Mouse (Mus musculus): ENCODE measurements at regions not wholly inside any gene's neighbourhood (a gene's known extent, or its start where the extent isn't known, plus 50 kb on each side); places are given as distances from the start of the nearest gene placed in this dataset.

DNA sequence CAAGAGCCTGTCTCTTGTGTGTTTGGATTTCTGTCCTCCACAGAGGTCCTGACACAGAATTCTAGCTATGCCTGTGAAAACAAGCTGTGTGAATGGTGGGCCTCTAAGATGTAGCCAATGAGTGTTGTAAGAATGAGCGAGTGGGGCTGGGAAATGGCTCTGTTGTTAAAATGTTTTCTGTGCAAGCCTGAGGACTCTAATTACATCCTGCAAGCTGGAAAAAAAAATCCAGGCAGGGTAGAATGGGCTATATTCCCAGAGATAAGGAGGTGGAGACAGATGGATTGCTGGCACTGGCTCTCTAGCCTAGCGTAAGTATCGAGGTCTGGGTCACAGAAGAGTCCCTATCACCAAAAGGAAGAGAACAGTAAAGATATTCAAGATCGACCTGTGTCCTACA, 731.5 kb upstream of the Adgrl2 start:
- no peak overlapping the region for H3K9ac ChIP-seq
- ATAC-seq (ENCODE audit: insufficient number of reproducible peaks, low FRiP score, low TSS enrichment, low read depth) = no peak
- no peak overlapping the region for H3K4me3 ChIP-seq (replicated peaks)
- WGBS = 73% methylated on average over 4 of the region's 4 CpGs
- H3K9me3 ChIP-seq (replicated peaks) = no peaks in the 10 kb centered on the region
- H3K4me2 ChIP-seq (replicated peaks) = no peak overlapping the region
- H3K36me3 ChIP-seq = no peaks in the 10 kb centered on the region
- H3K27me3 ChIP-seq = no peaks in the 10 kb centered on the region
- H3K4me1 ChIP-seq = no peaks in the 10 kb centered on the region
- H3K27ac ChIP-seq (replicated peaks) = no peak overlapping the region

- H3K4me2 ChIP-seq (replicated peaks) = no peak overlapping the region
- H3K36me3 ChIP-seq = no peaks in the 10 kb centered on the region
- no peak overlapping the region for H3K9ac ChIP-seq
- no peaks in the 10 kb centered on the region for H3K27me3 ChIP-seq
- H3K27ac ChIP-seq (replicated peaks) = no peak overlapping the region
- no peak overlapping the region for H3K4me3 ChIP-seq (replicated peaks)
- WGBS = 46% methylated on average over 6 of the region's 6 CpGs
- H3K4me1 ChIP-seq = no peaks in the 10 kb centered on the region
- no peak for ATAC-seq (ENCODE audit: insufficient number of reproducible peaks, low FRiP score, low TSS enrichment, low read depth)
- no peaks in the 10 kb centered on the region for H3K9me3 ChIP-seq (replicated peaks)
Measured at GRCm38 (mm10) chr3:149720306-149720705, 730.0 kb upstream of the Adgrl2 start.

DNA sequence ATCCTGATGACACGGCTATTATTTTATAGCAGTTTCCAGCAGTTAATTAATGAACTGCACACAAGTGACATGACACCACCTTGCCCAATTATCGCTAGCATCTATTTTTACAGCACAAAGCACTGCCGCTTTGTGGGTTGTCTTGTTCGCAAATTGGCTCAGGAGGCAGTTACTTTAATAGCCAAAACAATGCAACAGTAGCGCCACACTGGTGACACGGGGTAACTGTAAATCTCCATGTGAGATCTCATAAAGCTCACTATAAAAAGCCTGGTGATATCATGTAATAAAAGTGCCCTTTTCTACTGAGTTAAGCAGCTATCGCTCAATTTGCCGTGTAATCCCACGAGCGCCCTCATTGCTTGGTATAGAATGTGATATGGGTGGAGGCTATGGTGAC, 715.4 kb upstream of the Adgrl2 start:
- 83% methylated on average over 10 of the region's 10 CpGs for WGBS
- no peak for ATAC-seq (ENCODE audit: insufficient number of reproducible peaks, low FRiP score, low TSS enrichment, low read depth)
- Histone ChIP-seq H3K9me3 (replicated peaks) (no peaks in the 10 kb centered on the region), H3K36me3 (no peaks in the 10 kb centered on the region), H3K4me1 (no peaks in the 10 kb centered on the region), H3K9ac (no peak overlapping the region), H3K27ac (replicated peaks) (no peak overlapping the region), H3K27me3 (no peaks in the 10 kb centered on the region), H3K4me3 (replicated peaks) (no peak overlapping the region), H3K4me2 (replicated peaks) (no peak overlapping the region)

DNA sequence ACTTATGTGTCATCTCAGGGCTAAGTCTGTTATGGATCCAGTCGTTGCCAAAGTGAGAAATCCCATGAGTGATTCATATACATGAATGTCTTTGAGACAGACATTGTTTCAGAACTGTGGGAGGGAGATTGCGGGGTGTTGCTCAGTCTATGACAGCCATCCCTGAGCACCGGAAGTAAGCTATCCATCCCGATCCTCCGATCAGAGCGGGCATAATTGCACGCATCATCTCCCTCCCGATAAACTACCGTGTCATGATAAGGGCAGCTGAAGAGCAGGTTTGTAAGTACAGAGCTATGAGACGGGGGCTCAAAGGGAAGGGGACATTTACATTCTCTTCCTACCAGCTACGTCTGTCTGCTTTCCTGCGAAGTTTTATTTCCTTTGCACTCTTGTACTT, 715.0 kb upstream of the Adgrl2 start:
- no peak overlapping the region for H3K4me3 ChIP-seq (replicated peaks)
- WGBS = 84% methylated on average over 12 of the region's 12 CpGs
- no peaks in the 10 kb centered on the region for H3K27me3 ChIP-seq
- no peak overlapping the region for H3K9ac ChIP-seq
- no peak for ATAC-seq (ENCODE audit: insufficient number of reproducible peaks, low FRiP score, low TSS enrichment, low read depth)
- H3K27ac ChIP-seq (replicated peaks) = no peak overlapping the region
- H3K9me3 ChIP-seq (replicated peaks) = no peaks in the 10 kb centered on the region
- no peaks in the 10 kb centered on the region for H3K4me1 ChIP-seq
- no peaks in the 10 kb centered on the region for H3K36me3 ChIP-seq
- no peak overlapping the region for H3K4me2 ChIP-seq (replicated peaks)

- no peak overlapping the region for H3K27ac ChIP-seq (replicated peaks)
- no peaks in the 10 kb centered on the region for H3K27me3 ChIP-seq
- H3K9ac ChIP-seq = no peak overlapping the region
- H3K9me3 ChIP-seq (replicated peaks) = no peaks in the 10 kb centered on the region
- ATAC-seq (ENCODE audit: insufficient number of reproducible peaks, low FRiP score, low TSS enrichment, low read depth) = no peak
- H3K4me1 ChIP-seq = no peaks in the 10 kb centered on the region
- no peak overlapping the region for H3K4me2 ChIP-seq (replicated peaks)
- H3K4me3 ChIP-seq (replicated peaks) = no peak overlapping the region
- H3K36me3 ChIP-seq = no peaks in the 10 kb centered on the region
- WGBS = 84% methylated on average over 4 of the region's 4 CpGs
Measured at GRCm38 (mm10) chr3:149704478-149704877, 714.1 kb upstream of the Adgrl2 start.

DNA sequence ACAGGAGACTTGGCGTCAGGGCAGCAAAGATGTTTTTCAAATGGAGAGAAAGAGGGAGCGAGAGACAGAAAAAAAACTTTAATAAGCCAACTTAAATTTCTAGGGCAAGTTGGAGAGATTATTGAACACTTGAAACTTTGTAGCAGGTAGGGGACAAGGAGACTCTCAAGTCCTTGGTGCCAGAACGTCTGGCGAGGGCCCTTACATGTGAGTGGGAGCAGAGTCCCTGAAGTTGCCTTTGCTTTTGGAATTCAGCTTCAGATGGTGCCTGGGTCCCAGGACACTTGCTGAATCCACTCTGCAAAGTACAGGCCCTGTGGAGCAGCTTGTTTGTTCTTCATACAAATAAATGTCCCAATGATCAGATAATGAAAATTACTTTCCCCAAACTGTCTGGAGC, 693.2 kb upstream of the Adgrl2 start:
- Histone ChIP-seq H3K4me3 (replicated peaks) (no peak overlapping the region), H3K36me3 (no peaks in the 10 kb centered on the region), H3K27ac (replicated peaks) (no peak overlapping the region), H3K4me2 (replicated peaks) (no peak overlapping the region), H3K9ac (no peak overlapping the region), H3K4me1 (no peaks in the 10 kb centered on the region), H3K27me3 (no peaks in the 10 kb centered on the region), H3K9me3 (replicated peaks) (no peaks in the 10 kb centered on the region)
- 80% methylated on average over 4 of the region's 4 CpGs for WGBS
- ATAC-seq (ENCODE audit: insufficient number of reproducible peaks, low FRiP score, low TSS enrichment, low read depth) = no peak

DNA sequence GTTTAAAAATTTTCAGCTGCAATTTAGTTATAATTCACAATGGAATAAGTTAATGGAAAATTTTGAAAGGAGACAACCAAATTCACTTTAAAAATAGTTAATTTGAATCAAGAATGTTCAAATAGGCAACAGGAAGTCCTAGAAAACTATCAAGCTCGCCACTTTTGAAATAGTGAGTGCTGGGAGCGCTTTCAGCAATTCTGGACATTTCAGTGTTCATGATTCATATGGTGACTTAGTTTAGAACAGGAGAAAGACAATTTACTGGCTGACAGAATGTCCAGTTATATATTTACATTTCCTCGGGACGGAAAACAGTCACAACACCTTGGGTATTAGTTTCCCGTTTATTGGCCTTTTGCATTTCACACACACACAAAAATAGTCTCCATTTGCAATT, 691.9 kb upstream of the Adgrl2 start:
- Histone ChIP-seq H3K9ac (no peak overlapping the region), H3K9me3 (replicated peaks) (no peaks in the 10 kb centered on the region), H3K4me1 (no peaks in the 10 kb centered on the region), H3K27me3 (no peaks in the 10 kb centered on the region), H3K4me3 (replicated peaks) (no peak overlapping the region), H3K36me3 (no peaks in the 10 kb centered on the region), H3K4me2 (replicated peaks) (no peak overlapping the region), H3K27ac (replicated peaks) (no peak overlapping the region)
- WGBS = 85% methylated on average over 5 of the region's 5 CpGs
- no peak for ATAC-seq (ENCODE audit: insufficient number of reproducible peaks, low FRiP score, low TSS enrichment, low read depth)

- Histone ChIP-seq H3K9me3 (replicated peaks) (no peaks in the 10 kb centered on the region), H3K36me3 (no peaks in the 10 kb centered on the region), H3K27ac (replicated peaks) (no peak overlapping the region), H3K4me3 (replicated peaks) (no peak overlapping the region), H3K4me2 (replicated peaks) (no peak overlapping the region), H3K4me1 (no peaks in the 10 kb centered on the region), H3K27me3 (no peaks in the 10 kb centered on the region), H3K9ac (no peak overlapping the region)
- ATAC-seq (ENCODE audit: insufficient number of reproducible peaks, low FRiP score, low TSS enrichment, low read depth) = no peak
Measured at GRCm38 (mm10) chr3:149673926-149674325, 683.6 kb upstream of the Adgrl2 start.

- WGBS = 90% methylated on average over 3 of the region's 3 CpGs
- Histone ChIP-seq H3K27ac (replicated peaks) (no peak overlapping the region), H3K4me2 (replicated peaks) (no peak overlapping the region), H3K4me3 (replicated peaks) (no peak overlapping the region), H3K4me1 (no peaks in the 10 kb centered on the region), H3K9ac (no peak overlapping the region), H3K36me3 (no peaks in the 10 kb centered on the region), H3K27me3 (no peaks in the 10 kb centered on the region), H3K9me3 (replicated peaks) (no peaks in the 10 kb centered on the region)
- ATAC-seq (ENCODE audit: insufficient number of reproducible peaks, low FRiP score, low TSS enrichment, low read depth) = no peak
Measured at GRCm38 (mm10) chr3:149664624-149665023, 674.3 kb upstream of the Adgrl2 start.

DNA sequence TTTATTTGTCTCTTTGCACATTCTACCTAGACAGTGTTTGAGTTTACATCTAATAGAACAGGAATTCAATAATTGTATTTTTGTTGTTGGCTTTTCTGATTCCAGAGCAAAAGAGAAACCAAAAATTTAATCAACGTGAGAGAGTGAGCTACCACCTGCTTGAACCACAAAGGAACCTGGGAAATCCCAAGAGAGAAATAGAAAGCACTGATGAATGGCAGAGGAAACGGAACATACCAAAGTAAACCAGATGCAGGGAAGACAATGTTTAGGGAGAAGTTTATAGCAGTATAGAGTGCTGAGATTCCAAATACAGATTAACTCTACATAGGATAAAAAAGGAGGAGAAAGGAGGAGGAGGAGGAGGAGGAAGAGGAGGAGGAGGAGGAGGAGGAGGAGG, 648.0 kb upstream of the Adgrl2 start:
- 62% methylated on average over 2 of the region's 2 CpGs for WGBS
- H3K4me2 ChIP-seq (replicated peaks) = no peak overlapping the region
- no peak overlapping the region for H3K27ac ChIP-seq (replicated peaks)
- H3K4me1 ChIP-seq = no peaks in the 10 kb centered on the region
- no peak overlapping the region for H3K4me3 ChIP-seq (replicated peaks)
- ATAC-seq (ENCODE audit: insufficient number of reproducible peaks, low FRiP score, low TSS enrichment, low read depth) = no peak
- H3K9ac ChIP-seq = no peak overlapping the region
- no peaks in the 10 kb centered on the region for H3K36me3 ChIP-seq
- H3K27me3 ChIP-seq = no peaks in the 10 kb centered on the region
- H3K9me3 ChIP-seq (replicated peaks) = no peaks in the 10 kb centered on the region

GRCm38 (mm10) chr3:149626186-149626585, 635.8 kb upstream of the Adgrl2 start:
- no peaks in the 10 kb centered on the region for H3K4me1 ChIP-seq

GRCm38 (mm10) chr3:149625497-149625896, 635.1 kb upstream of the Adgrl2 start:
- H3K4me1 ChIP-seq = no peaks in the 10 kb centered on the region
- no peak overlapping the region for H3K27ac ChIP-seq (replicated peaks)
- no peak overlapping the region for H3K9ac ChIP-seq
- no peaks in the 10 kb centered on the region for H3K9me3 ChIP-seq (replicated peaks)
- no peak overlapping the region for H3K4me3 ChIP-seq (replicated peaks)
- no peaks in the 10 kb centered on the region for H3K36me3 ChIP-seq
- H3K4me2 ChIP-seq (replicated peaks) = no peak overlapping the region
- no peak for ATAC-seq (ENCODE audit: insufficient number of reproducible peaks, low FRiP score, low TSS enrichment, low read depth)
- 97% methylated on average over 1 of the region's 1 CpGs for WGBS
- no peaks in the 10 kb centered on the region for H3K27me3 ChIP-seq

More at GRCm38 (mm10) chr3:149626186-149626585, 635.8 kb upstream of the Adgrl2 start:
- no peak overlapping the region for H3K4me2 ChIP-seq (replicated peaks)
- no peak for ATAC-seq (ENCODE audit: insufficient number of reproducible peaks, low FRiP score, low TSS enrichment, low read depth)
- no peak overlapping the region for H3K4me3 ChIP-seq (replicated peaks)
- no peaks in the 10 kb centered on the region for H3K36me3 ChIP-seq
- no peaks in the 10 kb centered on the region for H3K9me3 ChIP-seq (replicated peaks)
- no peak overlapping the region for H3K9ac ChIP-seq
- no peak overlapping the region for H3K27ac ChIP-seq (replicated peaks)
- no peaks in the 10 kb centered on the region for H3K27me3 ChIP-seq

All from embryonic facial prominence, embryonic 15.5 days (tissue).